Mouse (Mus musculus): ENCODE data around the gene Pkdrej.

- TF ChIP-seq CTCF (IDR thresholded peaks at IDR 0.05; ENCODE audit: extremely low read depth, insufficient read depth, insufficient read length, insufficient replicate concordance) (no peak), POLR2A (IDR thresholded peaks at IDR 0.05; ENCODE audit: low read depth, low read length) (no peak)
Measured at GRCm38 (mm10) chr15:85813428-85813827, 8.1 kb downstream of the Pkdrej start.
